Mouse (Mus musculus): ENCODE measurements around the gene Ccl6. TPM values are rescaled to one million over a fixed set of nuclear protein-coding genes. Genes with fewer than 3 reads are reported as not detected.

Ccl6 gene
- 1,141 and 1,189 TPM in 2 replicates for total RNA-seq (2017)

DNA sequence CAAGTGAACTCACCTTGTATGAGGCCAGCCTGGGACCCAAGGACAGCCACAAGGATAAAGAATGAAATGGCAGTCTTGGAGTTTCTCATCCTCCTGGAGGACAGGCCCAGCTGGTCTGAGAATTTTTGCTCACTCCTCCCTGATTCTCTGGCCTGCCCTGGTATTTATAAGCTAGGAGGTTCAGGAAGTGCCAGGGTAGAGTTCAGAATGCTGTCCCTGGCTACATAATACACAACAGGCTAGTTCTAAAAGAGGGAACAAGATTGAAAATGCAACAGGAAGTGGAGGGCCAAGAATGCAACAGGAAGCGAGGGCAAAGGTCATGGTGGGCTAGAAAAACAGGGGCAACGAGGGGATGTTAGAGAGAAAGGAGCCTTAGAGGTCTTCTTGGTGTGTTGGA lies at the start of gene Ccl6:
Gene Ccl6 (minus strand): TSS at position 235 of the 400 bp plus-strand sequence.
- ATAC-seq (ENCODE audit: extremely low read depth, insufficient number of reproducible peaks, low FRiP score, poor library complexity, severe bottlenecking): peak; percentile 52

DNA sequence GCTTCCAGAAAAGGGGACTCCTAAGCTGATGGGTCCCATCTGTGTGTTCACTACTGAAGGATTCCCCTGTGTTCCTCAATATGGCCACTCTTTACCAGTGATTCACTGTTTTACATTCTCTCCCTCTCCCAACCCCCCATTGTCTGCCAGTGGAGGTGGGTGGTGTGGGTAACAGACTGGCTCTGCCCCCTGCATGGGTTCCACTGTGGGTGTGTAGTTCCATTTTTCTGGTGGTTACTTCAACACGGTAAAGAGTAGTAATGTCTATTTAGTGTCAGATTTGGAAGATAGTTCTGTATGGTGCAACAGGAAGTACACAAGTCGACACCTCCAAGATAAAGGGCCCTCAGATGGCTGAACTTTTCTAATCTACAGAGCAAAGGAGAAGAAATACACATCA lies 48.3 kb upstream of the Ccl6 start:
- no peak for ATAC-seq (ENCODE audit: extremely low read depth, insufficient number of reproducible peaks, low FRiP score, poor library complexity, severe bottlenecking)

DNA sequence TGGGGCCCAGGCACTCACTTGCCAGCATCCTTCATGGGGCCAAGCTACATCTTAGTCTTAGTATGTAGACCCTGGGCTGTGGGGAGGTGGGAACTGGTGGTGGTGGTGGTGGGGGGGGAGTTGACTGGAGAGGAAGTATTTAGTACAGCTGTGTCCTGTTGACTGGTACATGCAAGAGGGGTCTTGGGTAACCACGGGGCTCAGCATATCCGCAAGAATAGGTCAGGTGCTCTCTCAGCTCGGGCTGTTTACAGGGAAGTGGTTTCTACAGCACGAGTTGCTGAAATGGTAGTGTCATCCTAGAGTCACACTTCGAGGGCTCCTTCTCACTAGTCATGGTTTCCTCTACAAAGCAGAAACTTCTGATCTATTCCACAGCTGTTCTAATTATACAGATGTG lies 47.3 kb upstream of the Ccl6 start:
- peak; percentile 90 for ATAC-seq (ENCODE audit: extremely low read depth, insufficient number of reproducible peaks, low FRiP score, poor library complexity, severe bottlenecking)

DNA sequence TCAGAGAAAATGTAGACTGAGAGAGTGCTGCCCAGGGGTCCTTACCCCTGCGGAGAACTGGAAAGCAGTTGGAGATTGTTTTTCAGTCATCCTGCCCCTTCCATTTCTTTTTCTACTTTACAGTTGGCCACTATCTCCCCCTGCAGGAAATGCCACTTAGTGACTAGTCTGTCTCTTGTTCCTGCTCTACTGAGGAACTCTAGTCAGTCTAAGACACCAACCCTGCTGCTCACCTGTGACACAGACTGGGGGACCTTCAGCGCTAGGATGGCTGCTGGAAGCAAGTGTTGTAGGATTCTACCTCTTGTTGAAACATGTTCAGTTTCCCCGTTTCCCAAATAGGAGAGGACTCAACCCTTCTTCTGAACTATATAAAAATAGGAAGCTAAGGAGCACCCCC lies 46.6 kb upstream of the Ccl6 start:
- peak; percentile 67 for ATAC-seq (ENCODE audit: extremely low read depth, insufficient number of reproducible peaks, low FRiP score, poor library complexity, severe bottlenecking)

DNA sequence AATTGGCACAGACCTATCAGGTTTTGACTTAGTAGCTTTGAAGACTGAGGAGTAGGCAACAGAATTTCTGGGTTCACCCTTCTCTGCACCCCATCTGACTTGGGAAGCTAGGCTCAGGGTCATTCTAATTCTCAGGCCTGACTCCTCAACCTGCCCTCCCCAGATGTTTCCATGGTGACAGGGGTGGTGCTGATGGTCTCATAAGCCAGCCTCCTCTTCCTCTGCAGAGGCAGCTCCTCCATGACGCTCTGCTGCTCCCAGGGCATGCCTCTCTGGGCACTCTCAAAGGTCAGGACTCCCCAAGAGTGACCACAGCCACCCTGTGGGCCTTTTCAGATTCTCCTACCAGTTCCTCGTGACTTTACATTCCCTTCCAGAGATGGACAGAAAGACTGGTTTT lies 46.0 kb upstream of the Ccl6 start:
- ATAC-seq (ENCODE audit: extremely low read depth, insufficient number of reproducible peaks, low FRiP score, poor library complexity, severe bottlenecking): peak; percentile 27; the same call in 1 of the 2 replicates

DNA sequence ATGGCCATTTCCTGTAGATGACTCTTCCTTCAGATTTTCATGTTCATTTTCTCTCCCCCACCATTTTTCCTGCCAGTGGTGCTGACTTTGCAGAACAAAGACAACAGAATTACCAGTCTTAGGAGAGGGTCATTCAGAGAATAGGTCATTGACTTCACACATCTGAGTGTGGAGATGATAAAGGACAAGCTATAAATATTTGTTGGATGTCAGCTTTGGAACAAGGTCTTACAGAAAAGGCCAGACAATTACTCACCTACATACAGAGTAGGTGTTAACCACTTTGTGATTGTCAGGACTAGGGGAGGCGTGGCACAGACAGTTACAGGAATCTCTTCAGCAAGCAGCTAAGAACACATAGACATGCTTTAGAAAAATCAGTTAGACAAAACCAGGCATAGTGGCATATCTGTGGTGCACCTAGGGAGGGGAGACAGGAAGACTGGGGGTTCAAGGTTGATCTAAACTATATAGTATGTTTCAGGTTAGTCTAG lies 43.9 kb upstream of the Ccl6 start:
- no peak for ATAC-seq (ENCODE audit: extremely low read depth, insufficient number of reproducible peaks, low FRiP score, poor library complexity, severe bottlenecking)

DNA sequence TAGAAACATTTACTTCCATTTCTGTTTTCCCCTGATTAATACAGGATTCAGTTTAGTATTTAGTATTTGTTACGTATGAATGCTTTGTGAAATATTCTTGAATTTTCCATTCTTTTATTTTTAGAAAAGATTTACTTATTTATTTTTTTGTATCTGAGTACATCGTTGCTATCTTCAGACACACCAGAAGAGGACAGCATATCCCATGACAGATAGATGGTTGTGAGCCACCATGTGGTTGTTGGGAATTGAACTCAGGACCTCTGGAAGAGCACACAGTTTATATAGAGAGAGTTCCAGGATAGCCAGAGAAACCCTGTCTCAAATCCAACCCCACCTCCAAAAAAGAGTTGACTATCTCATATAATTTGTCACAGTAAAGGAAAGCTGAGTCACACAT lies 42.0 kb upstream of the Ccl6 start:
- no peak for ATAC-seq (ENCODE audit: extremely low read depth, insufficient number of reproducible peaks, low FRiP score, poor library complexity, severe bottlenecking)

DNA sequence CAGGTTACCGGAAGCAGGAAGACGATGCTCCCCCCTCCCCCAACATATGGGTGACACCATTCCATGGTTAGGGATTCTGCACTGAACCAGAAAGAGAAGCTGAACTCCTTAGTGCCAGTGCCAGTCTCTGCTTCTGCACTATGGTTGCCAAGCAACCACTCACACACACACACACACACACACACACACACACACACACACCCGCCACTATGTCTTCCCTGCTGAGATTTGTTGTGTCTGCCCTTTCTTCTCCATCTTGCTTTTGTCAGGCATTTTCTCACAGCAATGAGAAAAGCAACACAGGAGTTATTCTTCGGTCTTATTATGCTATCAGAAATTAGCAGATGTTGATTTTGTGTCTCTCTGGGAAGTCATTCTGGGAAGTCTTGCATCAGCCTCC lies 41.5 kb upstream of the Ccl6 start:
- no peak for ATAC-seq (ENCODE audit: extremely low read depth, insufficient number of reproducible peaks, low FRiP score, poor library complexity, severe bottlenecking)

DNA sequence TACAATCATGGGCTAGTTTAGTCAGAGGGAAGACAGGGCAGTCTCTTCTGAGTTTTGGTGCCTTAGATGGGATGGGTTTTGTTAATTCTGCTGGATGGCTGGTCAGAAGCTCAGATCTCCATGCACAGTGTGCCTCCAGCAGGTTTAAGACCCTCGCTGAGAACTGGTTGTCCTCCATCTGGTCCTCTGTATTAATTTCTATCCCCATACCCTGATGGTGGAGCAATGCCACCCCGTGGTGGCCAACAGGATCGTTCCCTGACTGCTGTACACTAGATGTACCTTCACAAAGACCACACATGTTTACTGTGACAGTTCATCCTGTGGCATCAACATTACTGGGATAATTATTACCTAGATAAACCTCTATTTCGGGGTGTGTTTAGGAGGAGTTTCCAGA lies 39.9 kb upstream of the Ccl6 start:
- peak; percentile 68; the same call in 1 of the 2 replicates for ATAC-seq (ENCODE audit: extremely low read depth, insufficient number of reproducible peaks, low FRiP score, poor library complexity, severe bottlenecking)

DNA sequence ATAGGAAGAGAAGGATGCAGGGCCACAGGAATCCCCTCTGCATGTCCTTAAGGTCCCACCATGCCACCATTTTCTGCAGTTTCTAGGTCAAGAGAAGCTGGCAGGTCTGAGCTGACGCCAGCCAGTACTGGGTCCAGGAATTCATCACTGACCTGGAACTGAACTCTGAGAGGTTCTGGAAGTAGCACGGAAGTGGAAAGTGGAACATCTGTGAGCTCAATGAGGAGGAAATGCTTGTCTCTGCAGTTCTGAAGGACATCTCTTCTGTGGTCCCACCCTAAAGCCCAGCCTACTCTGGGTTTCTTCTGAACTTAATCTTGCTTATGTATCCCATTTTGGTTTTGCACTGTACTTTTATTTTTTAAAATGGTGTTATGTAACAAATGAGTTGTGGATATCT lies 38.2 kb upstream of the Ccl6 start:
- ATAC-seq (ENCODE audit: extremely low read depth, insufficient number of reproducible peaks, low FRiP score, poor library complexity, severe bottlenecking): no peak

DNA sequence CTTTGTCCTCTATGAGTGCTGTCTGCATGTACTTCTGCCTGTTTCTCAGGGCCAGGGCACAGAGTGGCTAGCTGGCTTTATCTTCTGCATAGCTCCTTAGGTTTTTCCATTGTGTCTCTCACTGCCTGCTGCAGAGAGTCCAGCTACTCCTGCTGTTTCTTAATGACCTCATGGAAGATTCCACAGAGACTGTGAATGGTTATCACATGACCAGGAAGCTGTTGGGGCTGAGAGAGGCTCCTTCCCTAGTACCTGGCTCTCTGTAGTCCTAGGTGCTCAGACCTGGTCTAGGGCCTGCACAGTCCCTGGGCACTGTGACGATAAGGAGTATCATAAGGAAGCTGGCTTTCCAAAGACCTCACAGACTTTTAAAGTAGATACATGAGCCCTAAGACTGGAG lies 37.7 kb upstream of the Ccl6 start:
- ATAC-seq (ENCODE audit: extremely low read depth, insufficient number of reproducible peaks, low FRiP score, poor library complexity, severe bottlenecking): no peak

DNA sequence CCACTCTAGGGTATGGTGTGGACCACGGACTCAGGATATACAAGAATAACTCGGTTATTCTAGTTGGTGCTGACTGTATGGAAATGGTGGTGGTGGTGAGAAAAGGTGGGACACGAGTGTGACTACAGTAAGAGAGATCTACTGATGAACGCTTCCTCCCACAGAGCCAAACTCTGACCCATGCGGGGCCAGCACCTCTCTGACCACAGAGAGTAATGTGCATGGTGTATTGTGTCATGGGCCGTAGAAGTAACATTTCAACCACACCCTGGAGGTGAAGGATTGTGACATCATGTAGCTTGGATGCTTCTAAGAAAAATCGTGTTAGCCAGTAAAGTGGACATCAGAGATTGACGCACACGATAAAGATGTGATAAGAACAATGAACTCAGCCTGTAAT lies 35.9 kb upstream of the Ccl6 start:
- peak; percentile 56; the same call in 1 of the 2 replicates for ATAC-seq (ENCODE audit: extremely low read depth, insufficient number of reproducible peaks, low FRiP score, poor library complexity, severe bottlenecking)

DNA sequence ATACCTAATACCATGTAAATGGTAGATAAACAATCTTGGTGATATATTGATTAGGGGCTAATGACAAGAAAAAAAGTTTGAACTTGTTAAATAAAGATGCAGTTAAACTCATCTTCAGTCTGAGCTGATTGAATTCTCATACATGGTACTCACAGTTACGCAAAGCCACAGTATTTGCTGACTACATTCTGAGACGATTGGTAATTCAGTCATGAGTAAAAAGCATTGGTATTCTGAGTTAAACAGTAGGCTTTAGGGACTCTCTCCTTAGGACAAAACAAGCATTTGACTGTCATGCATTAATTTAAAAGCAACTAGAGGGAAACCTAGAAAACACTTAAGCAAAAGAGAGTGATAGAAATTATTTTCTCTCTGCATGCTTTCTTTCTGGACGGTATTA lies 30.7 kb upstream of the Ccl6 start:
- ATAC-seq (ENCODE audit: extremely low read depth, insufficient number of reproducible peaks, low FRiP score, poor library complexity, severe bottlenecking): no peak

DNA sequence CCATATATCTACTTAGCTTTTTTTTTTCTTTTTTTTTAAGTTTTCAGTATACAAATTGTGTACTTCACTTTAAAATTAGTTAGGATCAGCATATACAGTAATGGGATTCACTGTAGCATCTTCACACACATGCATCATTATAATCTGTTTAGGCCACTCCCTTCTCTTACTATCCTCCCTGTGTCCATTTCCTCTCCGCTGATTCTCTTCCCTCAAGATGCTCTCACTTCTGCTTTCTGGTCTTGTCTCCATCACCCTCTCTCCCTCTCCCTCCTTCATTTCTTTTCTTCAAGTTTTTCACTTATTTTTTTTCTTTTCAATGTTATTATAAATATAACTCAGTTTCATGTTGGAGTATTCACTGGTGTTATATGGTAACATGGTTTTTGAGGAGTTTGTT lies 26.1 kb upstream of the Ccl6 start:
- ATAC-seq (ENCODE audit: extremely low read depth, insufficient number of reproducible peaks, low FRiP score, poor library complexity, severe bottlenecking): no peak

DNA sequence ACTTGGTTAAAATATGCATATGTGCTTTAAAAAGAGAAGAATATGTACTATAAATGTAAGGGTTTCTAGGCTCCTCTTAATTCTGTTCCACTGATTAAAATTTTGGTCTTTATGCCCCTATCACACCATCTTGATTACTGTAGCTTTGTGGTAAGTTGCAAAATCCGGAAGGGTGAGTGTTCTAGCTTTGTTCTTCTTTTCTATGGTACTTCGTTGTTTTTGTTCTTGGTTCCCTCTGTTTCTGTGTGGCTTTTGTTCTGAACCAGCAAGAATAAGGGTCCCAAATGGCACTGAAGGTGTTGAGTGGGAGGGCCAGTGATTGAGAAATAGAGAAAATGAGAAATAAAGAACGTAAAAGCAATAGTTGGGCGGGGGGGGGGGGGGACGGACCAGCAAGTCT lies 25.4 kb upstream of the Ccl6 start:
- no peak for ATAC-seq (ENCODE audit: extremely low read depth, insufficient number of reproducible peaks, low FRiP score, poor library complexity, severe bottlenecking)

DNA sequence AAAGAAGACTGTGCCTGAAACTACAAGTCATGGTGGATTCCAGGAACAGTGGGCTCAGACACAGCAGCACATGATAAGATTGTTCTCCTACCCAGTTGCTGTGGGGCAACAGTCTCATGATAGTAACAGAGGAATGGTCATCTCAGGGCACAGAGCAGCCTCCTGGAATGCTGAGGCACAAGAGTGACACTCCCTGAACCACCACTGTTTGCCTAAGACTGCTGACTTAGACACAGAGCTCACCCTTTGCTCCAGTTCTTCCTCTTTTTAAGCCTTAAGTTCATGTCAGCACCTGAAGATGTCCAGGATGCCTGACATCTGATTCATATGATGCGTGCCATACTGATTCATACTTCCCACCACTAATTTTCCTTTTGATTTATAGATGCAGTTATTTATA lies 23.7 kb upstream of the Ccl6 start:
- ATAC-seq (ENCODE audit: extremely low read depth, insufficient number of reproducible peaks, low FRiP score, poor library complexity, severe bottlenecking): peak; percentile 56; the same call in 1 of the 2 replicates

DNA sequence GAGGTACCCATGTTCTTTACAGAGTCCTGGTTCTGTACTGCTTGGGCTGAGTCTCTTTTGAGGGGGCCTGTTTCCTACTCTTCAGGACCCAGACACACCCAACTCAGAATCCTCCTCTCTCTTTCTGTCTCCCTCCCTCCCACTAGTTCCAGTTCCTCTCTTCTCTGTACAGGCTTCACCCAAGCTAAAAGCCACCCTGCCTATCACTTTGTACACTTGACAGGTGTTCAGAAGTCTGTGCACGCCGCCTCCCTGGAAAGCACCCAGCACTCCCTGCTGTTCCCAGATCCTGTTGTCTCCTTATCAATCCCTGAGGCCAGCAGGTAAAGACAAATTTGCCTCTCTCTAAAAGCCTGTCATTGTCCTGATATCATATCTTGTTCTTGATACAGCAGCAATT lies 18.0 kb upstream of the Ccl6 start:
- 0 out of 2 replicates have a peak, but pooled peaks have one; percentile 26 for ATAC-seq (ENCODE audit: extremely low read depth, insufficient number of reproducible peaks, low FRiP score, poor library complexity, severe bottlenecking)

DNA sequence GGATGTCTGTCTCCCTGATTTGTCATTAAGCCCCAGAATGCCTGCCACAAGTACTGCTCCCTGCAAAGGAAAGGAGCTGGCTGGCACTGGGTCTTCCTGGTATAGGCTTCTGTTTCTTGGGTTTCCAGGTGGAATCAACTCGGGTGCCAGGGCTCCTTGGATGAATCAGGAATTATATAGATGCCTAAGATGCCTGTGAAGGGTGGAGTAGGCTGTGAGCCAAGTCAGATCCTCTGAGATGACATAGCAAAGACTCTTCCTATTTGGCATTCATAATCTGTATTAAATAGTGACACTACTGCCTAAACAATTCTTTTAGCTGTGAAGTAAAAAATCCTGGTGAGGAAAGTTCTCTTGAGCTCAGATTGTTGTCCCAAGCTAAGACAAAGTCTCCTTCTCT lies 13.5 kb upstream of the Ccl6 start:
- ATAC-seq (ENCODE audit: extremely low read depth, insufficient number of reproducible peaks, low FRiP score, poor library complexity, severe bottlenecking): no peak

DNA sequence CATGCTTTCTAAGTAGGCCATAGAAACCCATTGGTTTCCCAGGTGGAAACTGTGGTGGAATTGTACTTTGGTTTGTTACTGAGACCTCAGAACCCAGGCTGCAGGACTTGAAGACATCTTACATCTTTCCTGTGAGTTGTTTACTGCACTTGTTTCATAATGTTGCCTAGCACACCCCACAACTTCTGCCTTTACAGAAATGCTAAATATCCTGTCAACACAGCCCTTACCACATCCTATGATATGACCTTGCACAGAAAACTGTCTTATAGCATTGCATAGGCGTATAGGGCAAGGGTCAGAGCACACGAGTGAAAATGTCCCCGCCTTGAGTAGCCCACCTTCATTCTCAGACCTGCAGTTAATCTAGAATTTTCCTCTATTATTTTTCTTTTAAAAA lies 12.6 kb upstream of the Ccl6 start:
- peak; percentile 52 for ATAC-seq (ENCODE audit: extremely low read depth, insufficient number of reproducible peaks, low FRiP score, poor library complexity, severe bottlenecking)

DNA sequence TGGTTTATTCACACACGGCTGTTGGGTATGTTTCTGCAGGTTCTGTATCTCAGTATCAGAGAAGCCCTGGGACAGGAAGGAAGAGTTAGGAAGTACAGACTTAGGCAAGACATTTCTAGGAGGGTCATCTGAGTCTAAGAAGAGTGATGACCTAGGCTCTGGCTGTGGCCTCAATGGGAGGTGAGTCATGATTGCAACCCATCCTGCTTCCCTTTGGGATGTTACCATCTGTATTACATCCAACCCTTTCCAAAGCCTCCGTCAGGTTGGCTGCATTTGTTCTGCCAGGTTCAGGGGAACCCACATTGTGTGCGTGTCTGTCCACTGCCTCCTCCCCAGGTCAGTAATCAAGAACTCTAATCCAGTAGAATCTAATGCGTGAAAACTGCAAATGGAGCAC lies 11.8 kb upstream of the Ccl6 start:
- ATAC-seq (ENCODE audit: extremely low read depth, insufficient number of reproducible peaks, low FRiP score, poor library complexity, severe bottlenecking): no peak

DNA sequence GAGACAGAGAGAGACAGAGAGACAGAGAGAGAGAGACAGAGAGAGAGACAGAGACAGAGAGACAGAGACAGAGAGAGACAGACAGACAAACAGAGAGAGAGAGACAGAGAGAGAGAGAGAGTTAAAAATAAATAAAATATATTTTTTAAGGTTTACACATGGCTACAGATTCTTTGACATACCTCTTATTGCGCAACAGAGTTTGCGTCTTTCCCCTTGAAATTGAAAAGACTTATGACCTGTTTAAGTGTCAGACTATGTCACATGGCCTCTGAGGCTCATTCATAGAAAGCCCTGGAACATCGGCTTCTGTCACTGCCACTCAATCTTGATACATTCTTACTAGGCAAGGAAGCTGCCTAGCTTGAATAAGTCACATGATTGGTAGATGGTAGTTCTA lies 10.5 kb upstream of the Ccl6 start:
- ATAC-seq (ENCODE audit: extremely low read depth, insufficient number of reproducible peaks, low FRiP score, poor library complexity, severe bottlenecking): no peak

DNA sequence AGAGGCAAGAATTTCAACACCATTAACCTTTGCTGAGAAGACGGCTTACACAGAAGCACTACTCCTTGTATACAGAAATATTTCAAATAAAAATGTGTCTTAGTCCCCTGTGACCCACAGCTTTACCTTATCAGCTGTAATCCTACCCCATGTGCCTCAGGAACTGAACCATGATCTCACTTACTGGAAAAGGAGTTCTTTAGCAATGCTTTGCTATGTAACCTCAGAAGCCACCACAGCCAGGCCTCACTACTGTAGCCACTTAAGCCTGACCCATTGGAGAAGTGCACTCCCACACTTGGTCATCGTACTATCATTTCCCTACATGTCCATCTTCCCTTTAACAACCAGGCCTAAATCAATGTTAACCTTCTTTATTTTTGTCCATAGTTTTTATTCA lies 7.7 kb upstream of the Ccl6 start:
- ATAC-seq (ENCODE audit: extremely low read depth, insufficient number of reproducible peaks, low FRiP score, poor library complexity, severe bottlenecking): no peak
